Mouse (Mus musculus): ENCODE measurements around the gene Thbs2.
"Not testable (repeated sequence)": the region's sequence is repeated elsewhere in the genome, so short reads cannot be mapped to it uniquely, and the experiment has no call there.

Thbs2 gene

GRCm38 (mm10) chr17:14628901-14629300, 65.1 kb downstream of the Thbs2 start:
- no peak for DNase-seq (ENCODE audit: low spot score)

GRCm38 (mm10) chr17:14627828-14628338, 66.2 kb downstream of the Thbs2 start:
- DNase-seq (ENCODE audit: low spot score) = no peak

GRCm38 (mm10) chr17:14624433-14624832, 69.6 kb downstream of the Thbs2 start:
- DNase-seq (ENCODE audit: low spot score) = no peak

GRCm38 (mm10) chr17:14621006-14621405, 73.0 kb downstream of the Thbs2 start:
- DNase-seq (ENCODE audit: low spot score) = not testable (repeated sequence)

- no peak for DNase-seq (ENCODE audit: low spot score)
Measured at GRCm38 (mm10) chr17:14620037-14620436, 74.0 kb downstream of the Thbs2 start.

GRCm38 (mm10) chr17:14619038-14619437, 75.0 kb downstream of the Thbs2 start:
- DNase-seq (ENCODE audit: low spot score) = no peak
